Mouse (Mus musculus) ovary, adult 18-20 months (tissue): ENCODE results near the gene Map7d2.

Source experiments
- DNase-seq: peaks from one replicate; pipeline ENCODE4 v3.0.0; 2022; ENCODE audit warnings: low spot score, mixed read lengths

Gene Map7d2

DNA sequence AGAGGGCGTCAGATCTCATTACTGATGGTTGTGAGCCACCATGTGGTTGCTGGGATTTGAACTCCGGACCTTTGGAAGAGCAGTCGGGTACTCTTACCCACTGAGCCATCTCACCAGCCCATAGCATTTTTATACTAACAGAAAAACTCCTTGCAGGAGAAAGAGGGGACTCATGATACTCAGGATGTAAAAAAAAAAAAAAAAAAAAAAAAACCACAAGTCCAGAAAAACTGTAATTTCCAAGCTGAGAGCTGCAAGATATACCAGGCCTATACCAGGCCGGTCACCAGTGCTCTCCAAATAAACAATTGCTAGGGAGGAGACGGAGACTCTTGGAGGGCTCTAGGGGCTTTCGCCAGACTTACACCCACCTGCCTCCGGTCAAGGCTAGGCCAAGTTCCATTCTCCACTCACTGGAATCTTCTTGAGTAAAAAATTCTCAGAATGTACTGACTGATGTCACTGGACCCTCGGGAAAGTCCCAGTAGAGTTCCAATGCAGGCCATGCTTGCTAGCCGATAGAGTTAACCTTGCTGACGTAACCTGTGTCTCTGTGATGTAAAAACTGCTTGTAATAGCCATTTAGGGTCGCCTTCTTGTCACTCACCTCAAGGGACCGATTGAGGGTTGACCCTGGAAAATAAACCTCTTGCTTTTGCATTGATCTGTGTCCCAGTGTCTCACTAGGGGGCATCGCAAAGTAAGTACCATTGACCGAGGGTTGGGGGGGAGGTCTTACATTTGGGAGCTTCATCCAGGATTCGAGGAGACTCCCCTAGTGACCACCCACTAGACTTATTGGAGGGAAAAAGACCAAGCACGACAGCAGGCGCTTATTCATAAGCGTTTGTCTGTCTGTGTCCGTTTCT lies 95.7 kb downstream of the Map7d2 start:
- DNase-seq, result no peak

DNA sequence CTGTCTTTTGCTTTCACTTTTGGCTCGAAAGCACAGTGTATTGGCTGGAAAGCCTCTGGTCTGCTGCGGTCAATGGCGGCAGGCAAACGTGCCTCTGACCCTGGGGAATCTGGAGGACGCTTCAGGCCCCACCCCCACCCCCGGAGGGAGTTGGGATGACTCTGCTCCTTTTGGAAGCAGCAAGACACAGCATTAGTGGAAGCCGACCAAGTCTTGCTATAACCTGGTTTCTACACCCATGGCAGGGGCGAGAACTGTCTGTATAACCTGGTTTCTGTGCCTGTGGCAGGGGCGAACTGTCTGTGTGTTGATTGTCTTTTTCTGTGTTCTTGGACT lies 96.3 kb downstream of the Map7d2 start:
- no peak for DNase-seq

DNA sequence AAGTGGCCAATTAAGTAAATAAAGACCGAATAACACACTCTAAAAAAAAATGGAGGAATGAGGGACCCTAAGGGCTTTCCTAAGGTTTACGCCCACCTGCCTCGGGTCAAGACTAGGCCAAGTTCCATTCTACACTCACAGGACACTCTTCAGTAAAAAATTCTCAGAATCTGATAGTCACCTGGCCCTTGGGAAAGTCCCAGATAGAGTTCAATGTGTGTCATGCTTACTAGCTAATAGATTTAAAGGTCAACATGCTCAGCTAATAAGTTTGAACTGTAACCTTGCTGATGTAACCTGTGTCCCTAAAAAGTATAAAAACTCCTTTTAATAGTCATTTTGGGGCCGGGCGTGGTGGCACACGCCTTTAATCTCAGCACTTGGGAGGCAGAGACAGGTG lies 101.2 kb downstream of the Map7d2 start:
- no peak for DNase-seq

DNA sequence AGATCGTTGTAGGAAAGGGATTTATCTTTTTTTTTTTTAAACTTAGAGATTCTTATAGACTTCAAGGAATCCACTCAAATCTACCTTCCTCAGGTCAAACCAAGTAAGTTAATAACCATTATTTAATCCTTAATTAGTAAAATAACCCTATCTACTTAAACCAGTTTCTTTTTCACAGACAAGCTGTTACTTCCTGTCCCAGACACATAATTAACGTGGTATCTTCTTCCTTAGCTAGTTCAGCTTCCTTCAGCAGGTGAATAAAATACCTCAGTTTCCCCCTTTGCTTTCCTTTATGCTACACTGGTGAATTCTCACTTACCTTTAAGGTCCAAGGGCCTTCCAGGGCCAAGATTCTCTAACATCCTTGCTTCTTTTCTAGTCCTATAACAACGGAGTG lies 107.4 kb downstream of the Map7d2 start:
- no peak for DNase-seq

DNA sequence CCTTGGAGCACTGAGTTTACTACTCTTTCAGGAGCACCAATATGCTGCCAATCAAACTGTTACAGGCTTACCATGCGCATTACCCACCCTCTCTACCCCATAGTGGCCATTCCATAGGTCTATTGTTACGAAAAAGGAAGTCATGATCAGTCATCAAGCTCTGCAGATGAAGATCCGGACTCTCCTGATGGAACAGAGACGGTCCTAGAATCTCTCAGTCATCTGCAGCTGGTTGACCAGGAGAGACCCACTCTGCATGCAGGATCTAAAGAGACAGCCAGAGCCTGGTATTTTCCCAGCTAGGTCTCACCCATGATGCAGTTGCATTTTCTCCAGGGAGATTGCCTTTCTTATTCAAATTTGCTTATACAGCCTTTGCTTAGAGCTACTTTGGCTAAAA lies 108.3 kb downstream of the Map7d2 start:
- DNase-seq, result no peak

DNA sequence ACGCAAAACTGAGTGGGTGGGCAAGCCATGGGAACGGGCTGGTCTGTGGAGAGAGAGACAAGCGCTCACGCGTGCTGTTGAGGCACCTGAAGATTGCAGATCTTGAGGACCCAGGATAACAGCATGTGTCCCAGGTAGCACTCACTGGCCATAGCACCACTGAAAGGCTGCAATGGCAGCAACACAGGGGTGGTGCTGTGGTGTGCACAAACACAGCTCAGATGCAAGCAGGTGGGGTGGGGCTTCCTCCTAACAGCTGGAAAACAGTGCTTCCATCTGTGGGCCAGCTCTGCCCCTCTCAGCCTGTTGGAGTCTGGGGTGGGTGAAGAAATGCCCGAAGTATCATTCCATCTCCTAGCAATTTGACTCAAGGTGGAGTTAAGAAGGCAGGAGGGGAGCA lies 112.0 kb downstream of the Map7d2 start, which contains the start of gene Bclaf3:
Gene Bclaf3, plus strand, starts transcription at position 301 of the 400 bp plus-strand sequence.
- no peak for DNase-seq

DNA sequence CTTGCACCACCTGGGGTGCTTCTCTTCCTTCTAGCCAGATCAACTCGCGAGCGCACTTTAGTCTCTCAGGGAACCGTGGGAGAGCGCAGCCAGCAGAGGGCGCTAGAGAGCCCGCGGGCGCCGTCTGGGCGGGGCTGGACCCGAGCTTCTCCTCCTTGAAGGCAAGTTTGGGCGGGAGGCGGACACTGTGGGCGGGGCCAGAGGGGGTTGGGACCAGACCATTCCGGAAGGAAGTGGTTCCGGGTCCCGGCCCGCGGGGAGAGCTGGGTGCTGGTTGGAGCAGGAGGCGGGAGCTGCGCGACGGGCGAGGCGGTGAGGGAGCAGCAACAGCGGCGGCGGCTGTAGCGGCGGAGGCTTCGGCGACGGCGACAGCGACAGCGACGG lies 118.0 kb downstream of the Map7d2 start:
- DNase-seq, result peak; percentile 93

DNA sequence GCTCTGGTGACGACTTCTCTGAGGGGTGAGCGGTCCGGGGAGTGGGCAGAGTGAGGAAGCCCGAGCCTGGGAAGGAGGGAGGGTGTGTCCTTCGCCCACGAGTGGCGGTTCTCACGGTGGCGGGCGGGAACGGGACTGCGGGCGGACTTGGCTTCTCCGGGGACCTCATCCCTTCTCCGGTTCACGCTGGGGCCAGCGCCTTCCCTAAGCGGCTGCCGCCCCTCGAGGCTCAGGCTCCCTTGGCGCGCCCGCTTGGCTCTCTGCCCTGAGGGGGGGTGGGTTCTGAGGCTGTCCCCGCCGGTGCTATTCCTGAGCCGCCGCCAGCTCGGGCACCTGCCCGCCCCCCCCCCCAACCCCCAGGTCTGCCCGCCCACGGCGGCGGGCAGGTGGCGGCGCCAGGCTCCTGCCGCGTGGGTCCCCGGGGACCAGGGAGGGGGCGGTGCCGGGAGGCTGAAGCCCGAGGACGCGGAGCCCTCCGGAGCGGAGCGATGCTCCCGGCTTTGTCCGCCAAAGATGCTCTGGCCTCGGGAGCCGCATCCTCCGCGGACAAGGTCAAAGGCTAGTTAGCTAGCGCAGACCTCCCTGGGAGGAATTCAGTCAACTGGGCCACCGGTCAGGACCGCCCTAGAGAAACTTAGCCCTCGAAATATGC lies 118.6 kb downstream of the Map7d2 start:
- no peak for DNase-seq

DNA sequence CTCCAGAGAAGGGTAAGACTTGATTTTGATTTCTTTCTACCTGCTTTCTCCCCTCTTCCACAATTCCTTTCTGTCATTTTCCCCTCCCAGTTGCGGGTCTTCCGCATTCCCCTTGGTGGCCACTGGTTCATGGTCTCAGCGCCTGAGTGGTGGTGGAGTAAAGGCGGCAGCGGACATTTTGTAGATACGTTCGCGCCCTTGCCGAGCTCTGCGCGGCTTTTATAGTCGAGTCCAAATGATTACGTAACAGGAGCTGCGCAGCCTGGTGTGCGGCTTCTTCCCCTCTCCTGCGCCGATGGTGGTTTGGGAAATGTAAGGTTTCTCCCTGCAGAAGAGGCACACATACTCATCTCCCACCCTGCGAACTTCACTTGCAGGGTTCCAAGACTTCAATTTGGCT lies 127.6 kb downstream of the Map7d2 start:
- DNase-seq, result no peak

DNA sequence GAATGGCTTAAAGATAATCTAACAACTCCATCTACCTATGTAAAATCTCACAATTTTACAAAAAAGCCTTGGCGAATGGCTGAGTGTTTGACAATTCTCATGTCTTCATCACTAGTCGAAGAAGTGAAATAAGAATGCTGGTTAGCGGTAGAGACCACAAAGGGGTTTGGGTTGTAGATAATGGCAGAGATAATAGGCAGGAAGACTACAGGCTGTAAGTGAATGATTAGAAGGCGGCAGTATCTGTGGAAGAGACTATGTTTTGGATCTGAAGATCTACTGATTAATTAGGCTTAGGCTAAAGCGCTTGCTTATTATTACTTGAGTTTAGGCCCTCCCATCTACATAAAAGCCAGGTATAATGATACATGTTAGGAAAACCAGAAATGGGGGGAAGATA lies 132.7 kb downstream of the Map7d2 start:
- no peak for DNase-seq
